Mouse (Mus musculus) embryonic fibroblast, embryonic 13.5 days (primary cell): Measurements from ENCODE around the gene Tex26.

Experiments
- CTCF ChIP-seq: IDR thresholded peaks from 2 replicates; pipeline ENCODE4 v1.5.1; 2011; ENCODE audit warnings: mild to moderate bottlenecking, control low read depth, low read length, moderate library complexity, borderline replicate concordance; ENCODE audit not compliant: insufficient read depth
- POLR2A ChIP-seq: IDR thresholded peaks from 2 replicates; pipeline ENCODE4 v1.6.1; 2011; ENCODE audit warnings: low read depth, mild to moderate bottlenecking, control low read depth, low read length, moderate library complexity

DNA sequence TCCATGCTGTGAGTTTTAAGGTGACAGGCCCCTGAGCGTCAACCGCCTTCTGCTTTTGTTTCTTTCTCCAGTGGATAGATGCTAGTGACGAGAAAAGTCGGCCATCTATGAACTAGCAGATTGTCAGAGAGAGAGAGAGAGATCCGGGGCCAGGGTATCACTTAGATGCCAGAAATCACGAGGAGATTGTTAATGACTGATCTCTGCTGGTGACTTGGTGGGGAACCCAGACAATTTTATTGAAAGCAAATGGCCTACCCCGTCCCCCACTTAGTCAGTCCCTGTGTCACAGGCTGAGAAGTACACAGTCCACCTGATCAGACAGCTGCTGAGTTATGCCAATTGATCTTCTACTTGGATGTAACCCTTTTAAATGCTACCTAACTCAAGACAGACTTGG is 9.9 kb downstream of the Tex26 start:
- TF ChIP-seq CTCF: no peak
- no peak for TF ChIP-seq POLR2A
